Mouse (Mus musculus) embryonic fibroblast, embryonic 13.5 days (primary cell): ENCODE measurements around the gene Wfdc12.

Source experiments
- CTCF ChIP-seq: IDR thresholded peaks from 2 replicates; pipeline ENCODE4 v1.5.1; 2011; ENCODE audit warnings: mild to moderate bottlenecking, control low read depth, low read length, moderate library complexity, borderline replicate concordance; ENCODE audit not compliant: insufficient read depth
- POLR2A ChIP-seq: IDR thresholded peaks from 2 replicates; pipeline ENCODE4 v1.6.1; 2011; ENCODE audit warnings: low read depth, mild to moderate bottlenecking, control low read depth, low read length, moderate library complexity

GRCm38 (mm10) chr2:164182692-164183255, 7.6 kb downstream of the Wfdc12 start, which contains the start of gene Wfdc5:
- TF ChIP-seq CTCF (no peak), POLR2A (no peak)
